Mouse (Mus musculus) liver, embryonic 13.5 days (tissue): ENCODE measurements at regions not wholly inside any gene's neighbourhood (a gene's known extent, or its start where the extent isn't known, plus 50 kb on each side); places are given as distances from the start of the nearest gene placed in this dataset.

Source experiments
- ATAC-seq: fragments of 200-750 bp; cut with Nextera tagmentation; 2 replicates; pipeline ENCODE4 v1.8.0; 2017; ENCODE audit warnings: low read depth, mild to moderate bottlenecking, moderate number of reproducible peaks, moderate library complexity
- DNase-seq: peaks from one replicate; pipeline ENCODE4 v3.0.0; 2022
- H3K27ac ChIP-seq: fragments of 300-500 bp; sonication (generic); 2 replicates; pipeline ENCODE4 v1.5.1; 2015; ENCODE audit warnings: moderate library complexity, mild to moderate bottlenecking, inconsistent platforms
- H3K27me3 ChIP-seq: fragments of 300-500 bp; sonication (generic); 2 replicates; pipeline ENCODE4 v1.6.1; 2015; ENCODE audit warnings: mild to moderate bottlenecking, inconsistent platforms
- H3K36me3 ChIP-seq: fragments of 300-500 bp; sonication (generic); 2 replicates; pipeline ENCODE4 v1.6.1; 2015; ENCODE audit warnings: mild to moderate bottlenecking, inconsistent platforms
- H3K4me1 ChIP-seq: fragments of 300-500 bp; sonication (generic); replicated peaks from 2 replicates; pipeline ENCODE4 v1.6.1; 2015; ENCODE audit warnings: inconsistent platforms
- H3K4me2 ChIP-seq: fragments of 300-500 bp; sonication (generic); 2 replicates; pipeline ENCODE4 v1.6.1; 2015; ENCODE audit warnings: inconsistent platforms, mild to moderate bottlenecking, moderate library complexity
- H3K4me3 ChIP-seq: fragments of 300-500 bp; sonication (generic); replicated peaks from 2 replicates; pipeline ENCODE4 v1.5.1; 2015; ENCODE audit warnings: mild to moderate bottlenecking, inconsistent platforms
- H3K9ac ChIP-seq: fragments of 300-500 bp; sonication (generic); 2 replicates; pipeline ENCODE4 v1.6.1; 2015; ENCODE audit warnings: mild to moderate bottlenecking, inconsistent platforms
- H3K9me3 ChIP-seq: fragments of 300-500 bp; sonication (generic); replicated peaks from 2 replicates; pipeline ENCODE4 v1.6.1; 2016; ENCODE audit warnings: inconsistent platforms
- WGBS: fragments of 180-500 bp; shearing (Covaris S2); methylation state at CpG from one replicate; pipeline ENCODE4 v1.1.7; 2015; ENCODE audit not compliant: insufficient replicate concordance; 5-methylcytosine and 5-hydroxymethylcytosine counted together

GRCm38 (mm10) chr3:117155274-117155673 lies 186.5 kb upstream of the Palmd start:
- no peaks in the 10 kb centered on the region for H3K9me3 ChIP-seq
- no peaks in the 10 kb centered on the region for H3K36me3 ChIP-seq
- no peak for ATAC-seq
- WGBS = 73% methylated on average over 6 of the region's 6 CpGs
- DNase-seq = no peak
- H3K4me3 ChIP-seq = no peak overlapping the region
- no peak overlapping the region for H3K27ac ChIP-seq
- H3K9ac ChIP-seq = no peak overlapping the region
- no peak overlapping the region for H3K4me2 ChIP-seq
- no peaks in the 10 kb centered on the region for H3K4me1 ChIP-seq
- no peaks in the 10 kb centered on the region for H3K27me3 ChIP-seq

GRCm38 (mm10) chr3:117153011-117153473 lies 184.3 kb upstream of the Palmd start:
- WGBS = 34% methylated on average over 2 of the region's 2 CpGs
- no peaks in the 10 kb centered on the region for H3K27me3 ChIP-seq

GRCm38 (mm10) chr3:117152414-117152813 lies 183.6 kb upstream of the Palmd start:
- Histone ChIP-seq H3K27me3 (no peaks in the 10 kb centered on the region), H3K9me3 (peaks cover 6% of the 10 kb centered on the region), H3K4me2 (no peak overlapping the region), H3K4me1 (no peaks in the 10 kb centered on the region), H3K9ac (no peak overlapping the region), H3K36me3 (no peaks in the 10 kb centered on the region), H3K4me3 (no peak overlapping the region), H3K27ac (no peak overlapping the region)
- 57% methylated on average over 8 of the region's 8 CpGs for WGBS
- ATAC-seq (no peak), DNase-seq (no peak)

More at GRCm38 (mm10) chr3:117153011-117153473, 184.3 kb upstream of the Palmd start:
- Histone ChIP-seq H3K4me1 (no peaks in the 10 kb centered on the region), H3K4me3 (no peak overlapping the region), H3K9ac (no peak overlapping the region), H3K36me3 (no peaks in the 10 kb centered on the region), H3K4me2 (no peak overlapping the region), H3K27ac (no peak overlapping the region), H3K9me3 (no peaks in the 10 kb centered on the region)
- DNase-seq = no peak
- ATAC-seq = no peak

GRCm38 (mm10) chr3:117147414-117147813 lies 178.6 kb upstream of the Palmd start:
- Histone ChIP-seq H3K36me3 (no peaks in the 10 kb centered on the region), H3K27ac (no peak overlapping the region), H3K27me3 (no peaks in the 10 kb centered on the region), H3K9me3 (peaks cover 6% of the 10 kb centered on the region), H3K9ac (no peak overlapping the region), H3K4me2 (no peak overlapping the region), H3K4me3 (no peak overlapping the region), H3K4me1 (no peaks in the 10 kb centered on the region)
- no peak for DNase-seq
- 56% methylated on average over 2 of the region's 2 CpGs for WGBS
- ATAC-seq = no peak

GRCm38 (mm10) chr3:117139835-117140234 lies 171.0 kb upstream of the Palmd start:
- H3K4me1 ChIP-seq = no peaks in the 10 kb centered on the region
- H3K9ac ChIP-seq = no peak overlapping the region
- H3K27ac ChIP-seq = no peak overlapping the region
- no peak for DNase-seq
- H3K9me3 ChIP-seq = no peaks in the 10 kb centered on the region
- no peak for ATAC-seq
- no peak overlapping the region for H3K4me3 ChIP-seq
- H3K27me3 ChIP-seq = no peaks in the 10 kb centered on the region
- H3K4me2 ChIP-seq = no peak overlapping the region
- 61% methylated on average over 2 of the region's 2 CpGs for WGBS
- no peaks in the 10 kb centered on the region for H3K36me3 ChIP-seq

- Histone ChIP-seq H3K36me3 (no peaks in the 10 kb centered on the region), H3K27ac (no peak overlapping the region), H3K9ac (no peak overlapping the region), H3K4me2 (no peak overlapping the region), H3K4me1 (no peaks in the 10 kb centered on the region), H3K4me3 (no peak overlapping the region), H3K27me3 (no peaks in the 10 kb centered on the region), H3K9me3 (no peaks in the 10 kb centered on the region)
- DNase-seq = no peak
- WGBS = 61% methylated on average over 7 of the region's 7 CpGs
- ATAC-seq = no peak
Measured at GRCm38 (mm10) chr3:117138720-117139119, 169.9 kb upstream of the Palmd start.

GRCm38 (mm10) chr3:117132897-117133296 lies 164.1 kb upstream of the Palmd start:
- DNase-seq = no peak
- Histone ChIP-seq H3K27me3 (no peaks in the 10 kb centered on the region), H3K4me1 (no peaks in the 10 kb centered on the region), H3K36me3 (no peaks in the 10 kb centered on the region), H3K4me2 (no peak overlapping the region), H3K27ac (no peak overlapping the region), H3K9ac (no peak overlapping the region), H3K4me3 (no peak overlapping the region), H3K9me3 (no peaks in the 10 kb centered on the region)
- 60% methylated on average over 4 of the region's 4 CpGs for WGBS
- ATAC-seq = no peak

- ATAC-seq (no peak), DNase-seq (no peak)
- no peaks in the 10 kb centered on the region for H3K4me1 ChIP-seq
- no peak overlapping the region for H3K4me2 ChIP-seq
- H3K9ac ChIP-seq = no peak overlapping the region
- H3K9me3 ChIP-seq = no peaks in the 10 kb centered on the region
- H3K27ac ChIP-seq = no peak overlapping the region
- H3K27me3 ChIP-seq = no peaks in the 10 kb centered on the region
- no peak overlapping the region for H3K4me3 ChIP-seq
- H3K36me3 ChIP-seq = no peaks in the 10 kb centered on the region
- 75% methylated on average over 3 of the region's 3 CpGs for WGBS
Measured at GRCm38 (mm10) chr3:117122211-117122610, 153.4 kb upstream of the Palmd start.

GRCm38 (mm10) chr3:117120086-117121055 lies 151.6 kb upstream of the Palmd start:
- Histone ChIP-seq H3K4me1 (no peaks in the 10 kb centered on the region), H3K27ac (no peak overlapping the region), H3K4me3 (no peak overlapping the region), H3K27me3 (no peaks in the 10 kb centered on the region), H3K36me3 (no peaks in the 10 kb centered on the region), H3K9me3 (no peaks in the 10 kb centered on the region), H3K4me2 (no peak overlapping the region), H3K9ac (no peak overlapping the region)
- ATAC-seq (no peak), DNase-seq (no peak)
- 47% methylated on average over 13 of the region's 13 CpGs for WGBS

- no peaks in the 10 kb centered on the region for H3K36me3 ChIP-seq
- no peak overlapping the region for H3K27ac ChIP-seq
- H3K4me3 ChIP-seq = no peak overlapping the region
- no peak overlapping the region for H3K9ac ChIP-seq
- H3K9me3 ChIP-seq = no peaks in the 10 kb centered on the region
- WGBS = 44% methylated on average over 5 of the region's 5 CpGs
- no peak for DNase-seq
- no peaks in the 10 kb centered on the region for H3K27me3 ChIP-seq
- 0 out of 2 replicates have a peak, but pooled peaks have one; percentile 34 for ATAC-seq
- no peak overlapping the region for H3K4me2 ChIP-seq
- H3K4me1 ChIP-seq = no peaks in the 10 kb centered on the region
Measured at GRCm38 (mm10) chr3:117119576-117119975, 150.8 kb upstream of the Palmd start.

- no peak overlapping the region for H3K9ac ChIP-seq
- H3K27ac ChIP-seq = no peak overlapping the region
- no peaks in the 10 kb centered on the region for H3K27me3 ChIP-seq
- H3K4me3 ChIP-seq = no peak overlapping the region
- no peaks in the 10 kb centered on the region for H3K36me3 ChIP-seq
- H3K4me2 ChIP-seq = no peak overlapping the region
- ATAC-seq (no peak), DNase-seq (no peak)
- 28% methylated on average over 1 of the region's 1 CpGs for WGBS
- no peaks in the 10 kb centered on the region for H3K9me3 ChIP-seq
- no peaks in the 10 kb centered on the region for H3K4me1 ChIP-seq
Measured at GRCm38 (mm10) chr3:117117838-117118237, 149.1 kb upstream of the Palmd start.

GRCm38 (mm10) chr3:117116210-117116609 lies 147.4 kb upstream of the Palmd start:
- Histone ChIP-seq H3K27me3 (no peaks in the 10 kb centered on the region), H3K9ac (no peak overlapping the region), H3K36me3 (no peaks in the 10 kb centered on the region), H3K4me2 (no peak overlapping the region), H3K9me3 (no peaks in the 10 kb centered on the region), H3K27ac (no peak overlapping the region), H3K4me3 (no peak overlapping the region), H3K4me1 (no peaks in the 10 kb centered on the region)
- DNase-seq = no peak
- WGBS = 61% methylated on average over 2 of the region's 2 CpGs
- no peak for ATAC-seq
